In genomic region chr2:69414539-69414938, GRCm38 (mm10) we compare ENCODE assay signal across 22 mouse cellular contexts. TPM values are rescaled to one million over a fixed set of nuclear protein-coding genes. Genes with fewer than 3 reads are reported as not detected.
DNase-seq lines count a peak whose midpoint lies in the region; ATAC-seq and TF ChIP-seq lines count a peak whose summit lies in the region.
"Had no signal": no experiment of that assay in that cellular context is flagged by ENCODE, and none has a peak within 500 bp of the region (broad histone marks: within the 10 kb centered on the region; RNA-seq: fewer than 3 reads in every experiment).

No protein-coding gene starts in this region.

- TF ChIP-seq EP300 in CH12.LX (IDR thresholded peaks at IDR 0.05; ENCODE audit: low read length) = no peak

- no peak for TF ChIP-seq CTCF in CH12.LX (conservative IDR thresholded peaks at IDR 0.05 in 1 of 2, IDR thresholded peaks at IDR 0.05 in 1 of 2; ENCODE audit: low read depth in 2 of 2, low read length in 2 of 2)

- no peak overlapping the region for H3K9ac ChIP-seq in CH12.LX (ENCODE audit: insufficient read depth, low read depth)
- H3K9ac ChIP-seq: forebrain, embryonic 13.5 days; forebrain, postnatal 0 days; heart, embryonic 13.5 days; hindbrain, embryonic 12.5 days had no signal

- no peak overlapping the region for H3K27ac ChIP-seq in CH12.LX (ENCODE audit: insufficient read depth, low read depth)
- H3K27ac ChIP-seq: embryonic facial prominence, embryonic 10.5 days; forebrain, embryonic 13.5 days; heart, embryonic 13.5 days; hindbrain, embryonic 12.5 days had no signal

- in situ Hi-C loops in CH12.LX (cut with MboI; ENCODE audit: low pct_ligation_motif_present, low pct_unique_long_range_greater_than_20kb, low sequenced_read_pairs) = no loop called here

- peak; percentile 28 to 63; a peak in 2 of 4 replicates for ATAC-seq in hematopoietic stem cell, adult 5-6 weeks (replicated peaks in 1 of 2; ENCODE audit: insufficient read depth in 1 of 2, low FRiP score in 2 of 2, low TSS enrichment in 1 of 2, low read depth in 1 of 2, poor library complexity in 2 of 2, severe bottlenecking in 2 of 2)
- ATAC-seq in neutrophil, adult 5-6 weeks (ENCODE audit: extremely low read depth, insufficient number of reproducible peaks, low FRiP score, poor library complexity, severe bottlenecking) = peak; percentile 75
- ATAC-seq: activated CD4-positive, CD25-positive, alpha-beta regulatory T cell, adult 4 months; forebrain, embryonic 13.5 days; forebrain, postnatal 0 days; hindbrain, embryonic 16.5 days; Patski had no signal

- peaks cover 0 to 7% of the 10 kb centered on the region in 2 experiments; a peak in 2 of 4 replicates for H3K4me1 ChIP-seq in CH12.LX (ENCODE audit: control insufficient read depth in 1 of 2, insufficient read depth in 2 of 2)

- no peaks in the 10 kb centered on the region for H3K36me3 ChIP-seq in CH12.LX (replicated peaks in 1 of 2; ENCODE audit: control insufficient read depth in 1 of 2, insufficient read depth in 1 of 2, low read length in 1 of 2)
- H3K36me3 ChIP-seq: embryonic facial prominence, embryonic 10.5 days; heart, embryonic 13.5 days; hindbrain, embryonic 12.5 days had no signal

- DNase-seq in 416B (ENCODE audit: low read depth) = peak; percentile 53
- DNase-seq in CH12.LX (ENCODE audit: extremely low read depth) = no peak
- no peak for DNase-seq in right cerebral cortex, adult 2 months (ENCODE audit: low spot score in 2 of 2)
- no peak for DNase-seq in gastrocnemius, postnatal 36 days
- DNase-seq: adrenal gland, postnatal 14 days; B cell, adult 2 months; cerebellum, adult 18-20 months; cerebellum, adult 9-11 months; cerebellum, postnatal 36 days; forebrain, postnatal 0 days; gastrocnemius, postnatal 14 days; heart, postnatal 36 days had no signal

- H3K4me3 ChIP-seq in CH12.LX (replicated peaks in 1 of 3; ENCODE audit: low read depth in 2 of 3, low read length in 2 of 3, poor library complexity in 1 of 3) = no peak overlapping the region
- H3K4me3 ChIP-seq: embryonic facial prominence, embryonic 10.5 days; forebrain, embryonic 13.5 days; heart, embryonic 13.5 days; hindbrain, embryonic 12.5 days had no signal

- intact Hi-C loops in gastrocnemius, postnatal 36 days (cut with DNase I) = no loop called here

- TF ChIP-seq POLR2A in CH12.LX (IDR thresholded peaks at IDR 0.05; ENCODE audit: low read depth, low read length) = no peak

- dilution Hi-C loops in CH12.LX (cut with MboI; ENCODE audit: extremely low pct_ligation_motif_present, extremely low pct_unique_long_range_greater_than_20kb, low sequenced_read_pairs) = no loop called here

- no peaks in the 10 kb centered on the region for H3K79me2 ChIP-seq in CH12.LX (replicated peaks; ENCODE audit: control insufficient read depth, extremely low read depth, insufficient read depth, poor library complexity, severe bottlenecking)

- no peaks in the 10 kb centered on the region for H3K27me3 ChIP-seq in CH12.LX (replicated peaks)
- H3K27me3 ChIP-seq: heart, embryonic 13.5 days; hindbrain, embryonic 12.5 days; Patski had no signal

- peak overlapping the region; percentile 16; the same call in 1 of the 2 replicates for H3K4me2 ChIP-seq in CH12.LX (ENCODE audit: insufficient read depth, low read depth, poor library complexity, severe bottlenecking)
- H3K4me2 ChIP-seq: forebrain, embryonic 13.5 days; heart, embryonic 13.5 days; hindbrain, embryonic 12.5 days had no signal

- no peak for TF ChIP-seq RAD21 in CH12.LX (IDR thresholded peaks at IDR 0.05; ENCODE audit: low read depth, low read length)

- no peaks in the 10 kb centered on the region for H3K9me3 ChIP-seq in CH12.LX (replicated peaks; ENCODE audit: low read length)
- H3K9me3 ChIP-seq: embryonic facial prominence, embryonic 10.5 days; forebrain, embryonic 13.5 days; heart, embryonic 13.5 days; hindbrain, embryonic 12.5 days had no signal

TF ChIP-seq in CH12.LX, 34 proteins besides CTCF, POLR2A, EP300 and RAD21:
- TF ChIP-seq PAX5 (IDR thresholded peaks at IDR 0.05; ENCODE audit: low read length) (no peak), MEF2A (IDR thresholded peaks at IDR 0.05; ENCODE audit: borderline replicate concordance, low read depth, low read length) (no peak), MXI1 (IDR thresholded peaks at IDR 0.05; ENCODE audit: low read depth, low read length) (no peak), MAFK (IDR thresholded peaks at IDR 0.05; ENCODE audit: insufficient replicate concordance, low read length) (no peak), GABPA (IDR thresholded peaks at IDR 0.05; ENCODE audit: insufficient replicate concordance, low read depth, low read length) (no peak), TCF12 (IDR thresholded peaks at IDR 0.05; ENCODE audit: low read depth, low read length) (no peak), MAZ (IDR thresholded peaks at IDR 0.05; ENCODE audit: low read depth, low read length) (no peak), USF2 (conservative IDR thresholded peaks at IDR 0.05; ENCODE audit: low read depth, low read length) (no peak), USF1 (IDR thresholded peaks at IDR 0.05; ENCODE audit: low read depth, low read length) (no peak)

RNA-seq across cellular contexts. Expression of gene Dhrs9, which starts 34.3 kb away (rescaled TPM):
- not detected in 2 replicates for total RNA-seq in CH12.LX (2012; rRNA removed)
- total RNA-seq in CH12.LX (2014; rRNA removed) = not detected in 2 replicates
- polyA plus RNA-seq in CH12.LX (2012; ENCODE audit: insufficient read length, low read depth) = not detected in 2 replicates
- 1.4 and 2.3 TPM in 2 replicates for total RNA-seq in hematopoietic stem cell, adult 5-6 weeks (2017)
- 107 and 115 TPM in 2 replicates for total RNA-seq in neutrophil, adult 5-6 weeks (2017)
- not detected for total RNA-seq in gastrocnemius, postnatal 36 days (2021)
- total RNA-seq: forebrain, postnatal 0 days; gastrocnemius, postnatal 14 days had no signal
- polyA plus RNA-seq: activated CD4-positive, CD25-positive, alpha-beta regulatory T cell, adult 4 months; embryonic facial prominence, embryonic 10.5 days; embryonic facial prominence, embryonic 14.5 days; forebrain, embryonic 13.5 days; forebrain, postnatal 0 days; heart, embryonic 13.5 days; hindbrain, embryonic 12.5 days had no signal

Comparison
In these comparisons a context has a peak if more than half of its experiments do, and no peak if none do; other contexts are left out.
1. RNA of gene Dhrs9, which starts 34.3 kb away (total RNA-seq): 107 to 115 TPM in neutrophil, adult 5-6 weeks; 1.4 to 2.3 TPM in hematopoietic stem cell, adult 5-6 weeks, not detected in gastrocnemius, postnatal 36 days and not detected in CH12.LX; every median in the first group is over 10 times any median in the second.